Mouse (Mus musculus) frontal cortex, adult 2 months (tissue): Measurements from ENCODE around the gene Ext2. TPM values are rescaled to one million over a fixed set of nuclear protein-coding genes. Genes with fewer than 3 reads are reported as not detected.

ENCODE experiments used
- DNase-seq, 2 experiments: peaks; one replicate each; pipeline ENCODE4 v3.0.0; 2022; ENCODE audit warnings: low spot score in 1 of 2; ENCODE audit errors: extremely low spot score in 1 of 2
- polyA plus RNA-seq: library from polyadenylated mRNA; depleted of rRNA; stranded (reverse); fragments of >200 nt; gene quantifications from 2 replicates; pipeline ENCODE4 v1.2.3, GENCODE M21; 2012

The Ext2 gene
- polyA plus RNA-seq, 1 experiment: 28.9 TPM

DNA sequence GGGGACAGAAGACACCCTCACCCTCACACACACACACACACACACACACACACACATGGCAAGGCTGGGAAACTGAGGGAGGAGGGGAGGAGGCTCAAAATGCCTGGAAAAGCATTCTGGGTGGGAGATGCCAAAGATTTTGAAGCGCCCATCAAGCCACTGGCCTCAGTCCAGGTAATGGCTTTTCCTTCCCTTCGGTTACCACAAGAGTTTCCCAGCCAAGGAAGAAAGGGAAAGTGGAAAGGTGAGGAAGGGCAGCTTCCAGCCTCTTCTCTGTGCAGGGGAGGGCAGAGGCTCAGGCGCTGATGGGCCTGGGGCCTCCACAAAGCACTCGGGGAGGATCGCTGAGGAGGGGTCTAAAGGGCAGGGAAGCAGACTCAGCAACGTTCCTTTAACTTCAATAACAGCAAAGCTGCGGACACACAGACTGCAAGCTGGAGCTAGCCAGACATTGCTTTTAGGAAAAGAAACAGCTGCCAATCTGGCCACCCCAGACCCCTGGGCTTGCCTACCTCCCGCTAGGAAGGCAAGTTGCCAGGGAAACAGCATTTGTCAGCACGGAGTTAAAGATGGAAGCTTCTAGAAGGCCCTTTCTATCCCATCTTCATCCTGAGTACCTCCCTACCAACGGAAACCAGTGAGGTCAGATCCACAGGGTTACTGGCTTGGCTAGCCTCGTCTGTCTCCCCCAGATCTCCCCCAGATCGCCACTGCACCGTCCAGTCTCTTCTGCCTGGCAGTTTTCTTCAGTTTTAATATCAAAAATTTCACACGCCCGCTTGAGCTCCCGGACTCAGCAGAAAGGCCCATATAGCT, 43.1 kb downstream of the Ext2 start:
- no peak for DNase-seq

DNA sequence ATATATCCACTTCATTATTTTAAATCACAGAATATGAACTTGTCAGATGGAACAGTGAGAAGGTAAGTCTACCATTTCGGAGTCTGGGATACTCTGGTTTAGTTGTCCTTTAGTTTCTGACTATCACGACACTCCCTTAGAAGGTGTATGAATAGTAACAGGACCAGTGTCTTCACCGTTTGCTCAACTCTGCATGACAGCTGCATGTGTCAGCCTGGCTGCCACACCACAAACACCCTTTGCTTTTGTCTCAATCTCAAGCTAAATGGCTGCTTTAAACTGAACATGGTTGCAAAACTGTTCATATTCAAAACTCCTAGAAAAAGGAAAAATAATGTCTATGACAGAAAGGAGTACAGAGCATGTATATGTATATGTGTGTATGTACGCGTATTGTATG, 43.8 kb downstream of the Ext2 start:
- DNase-seq: no peak

DNA sequence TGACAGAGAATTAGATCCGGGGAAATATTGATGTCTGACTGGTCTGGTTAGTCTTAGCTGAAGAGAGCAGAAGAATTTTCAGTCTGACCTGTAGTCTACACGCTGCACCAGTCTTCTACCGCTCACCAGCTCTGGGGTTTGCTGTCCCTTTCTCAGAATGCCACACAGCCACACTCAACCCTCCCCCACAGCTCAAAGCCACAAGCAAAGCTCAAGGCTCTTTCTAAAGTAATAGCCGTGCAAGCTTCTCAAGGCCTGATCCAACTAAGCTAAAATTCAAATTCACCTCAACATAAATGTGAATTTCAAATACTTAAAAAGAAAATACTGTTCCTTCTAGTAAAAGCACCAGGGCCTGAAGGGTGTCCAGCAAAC, 45.3 kb downstream of the Ext2 start:
- DNase-seq: no peak

DNA sequence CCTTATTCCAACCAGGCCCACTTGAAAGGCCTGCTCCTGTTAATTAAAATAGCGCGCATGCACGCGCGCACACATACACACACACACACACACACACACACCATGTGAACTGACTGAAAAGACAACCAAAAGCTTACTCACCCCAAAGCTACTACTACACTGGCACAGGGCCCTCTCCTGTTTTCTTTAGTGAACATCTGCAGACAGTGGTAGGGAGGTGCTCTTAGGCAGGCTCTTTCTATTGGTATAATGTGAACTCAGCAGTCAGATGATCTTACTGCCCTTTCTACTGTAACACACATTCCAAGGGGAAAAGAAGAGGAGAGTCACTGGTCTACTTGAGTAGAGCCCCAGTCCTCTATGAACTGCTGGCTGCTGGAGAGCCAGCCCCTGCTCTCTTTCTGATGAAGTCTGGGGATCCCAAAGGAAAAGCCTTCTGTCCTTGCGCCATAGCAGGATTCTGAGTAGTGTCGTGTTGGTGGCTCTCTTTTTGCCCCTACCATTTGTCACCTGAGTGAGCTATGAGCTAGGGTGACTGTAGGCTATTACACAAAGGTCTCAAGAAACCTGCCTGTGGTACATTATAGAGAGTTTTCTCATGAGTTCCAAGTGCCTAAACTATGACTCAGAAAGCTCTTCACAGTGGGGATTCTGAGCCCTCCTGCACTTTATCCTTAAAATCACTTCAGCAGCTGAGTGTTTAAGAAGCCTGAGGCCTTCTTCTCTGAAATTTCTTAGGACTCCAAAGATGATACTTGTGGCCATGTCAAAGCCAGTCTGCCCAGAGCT, 45.9 kb downstream of the Ext2 start:
- no peak for DNase-seq

DNA sequence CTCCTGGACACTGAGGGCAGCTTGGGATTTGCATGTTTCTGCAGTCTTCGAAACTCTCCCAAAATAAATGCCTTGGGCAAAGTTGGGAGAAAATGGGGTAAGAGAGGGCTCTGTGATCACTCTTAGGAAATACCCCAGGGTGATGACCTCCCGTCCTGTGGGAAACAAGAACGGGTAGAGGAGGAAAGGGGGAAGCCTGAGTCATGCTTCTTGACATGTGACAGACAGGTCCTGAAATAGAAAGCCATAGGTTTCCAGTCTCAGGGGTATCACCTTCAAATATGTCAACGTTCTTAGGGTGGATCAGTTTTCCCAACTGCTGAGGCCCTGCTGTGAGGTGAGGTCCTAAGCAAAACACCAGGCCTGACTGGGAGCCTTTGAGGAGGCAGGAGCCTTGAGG, 46.9 kb downstream of the Ext2 start:
- no peak for DNase-seq

DNA sequence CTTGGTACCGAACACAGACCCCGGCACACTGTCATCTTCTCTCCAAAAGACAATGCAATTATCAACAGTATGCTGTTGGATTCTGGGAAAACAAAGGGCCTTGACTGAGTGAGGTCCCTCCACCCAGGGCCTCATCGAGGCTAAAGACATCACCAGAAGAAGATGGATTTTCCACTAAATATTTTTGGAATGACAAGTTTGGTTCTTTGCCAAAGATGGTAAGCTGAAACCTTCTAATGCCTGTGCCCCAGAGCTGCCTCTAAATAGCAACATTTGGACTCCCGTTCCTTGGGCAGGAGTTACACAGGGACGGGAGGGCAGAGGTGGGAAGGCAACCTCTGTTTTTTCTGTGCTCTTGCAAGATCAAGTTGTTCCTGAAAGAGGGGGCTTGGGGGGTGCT, 47.4 kb downstream of the Ext2 start:
- DNase-seq: no peak

DNA sequence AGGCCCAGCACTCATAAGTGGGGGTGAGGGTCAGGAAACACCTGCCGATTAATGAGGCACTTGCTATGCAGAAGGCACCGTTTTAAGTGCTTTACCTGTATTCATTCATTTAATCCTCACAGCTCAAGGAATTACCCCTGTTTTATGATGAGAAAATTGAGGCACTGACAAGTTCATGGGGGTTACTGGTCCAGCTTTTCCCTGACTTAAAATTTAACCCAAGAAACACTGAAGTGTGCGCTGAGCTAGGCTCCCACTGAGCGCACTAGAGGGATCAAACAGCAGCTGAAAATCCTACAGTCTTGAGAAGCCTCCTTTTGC, 49.6 kb downstream of the Ext2 start:
- no peak for DNase-seq

DNA sequence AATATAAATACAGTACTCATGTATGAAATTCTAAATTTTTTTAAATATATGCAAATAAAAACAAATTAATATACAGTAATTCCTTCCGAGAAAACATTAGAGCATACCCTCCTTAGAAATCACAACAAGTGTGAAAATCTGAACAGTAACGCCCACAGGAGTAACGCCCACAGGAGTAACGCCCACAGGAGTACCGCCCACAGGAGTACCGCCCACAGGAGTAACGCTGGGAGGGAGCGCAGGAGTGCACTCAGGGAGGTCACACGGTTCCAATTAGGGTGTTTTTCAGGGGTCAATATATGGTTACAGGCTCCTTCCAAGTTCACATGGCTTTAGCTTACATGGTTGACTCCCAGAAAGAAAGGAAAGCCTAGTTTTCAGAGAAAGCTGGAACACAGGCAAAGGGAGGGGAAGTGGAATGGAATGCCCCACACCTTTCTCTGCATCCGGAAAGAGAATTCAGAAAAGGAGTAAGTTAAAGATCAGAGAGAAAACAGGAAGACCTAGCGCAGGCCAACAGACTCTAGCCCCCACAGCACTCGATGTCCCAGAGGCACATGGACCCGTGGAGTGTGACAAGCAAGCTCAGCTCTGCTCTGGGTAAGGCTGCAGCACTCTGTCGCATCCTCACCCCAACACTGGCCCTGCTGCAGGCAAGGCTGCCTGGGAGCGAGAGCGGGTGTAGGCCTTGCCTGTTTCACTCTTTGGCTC, 50.2 kb downstream of the Ext2 start:
- no peak for DNase-seq

DNA sequence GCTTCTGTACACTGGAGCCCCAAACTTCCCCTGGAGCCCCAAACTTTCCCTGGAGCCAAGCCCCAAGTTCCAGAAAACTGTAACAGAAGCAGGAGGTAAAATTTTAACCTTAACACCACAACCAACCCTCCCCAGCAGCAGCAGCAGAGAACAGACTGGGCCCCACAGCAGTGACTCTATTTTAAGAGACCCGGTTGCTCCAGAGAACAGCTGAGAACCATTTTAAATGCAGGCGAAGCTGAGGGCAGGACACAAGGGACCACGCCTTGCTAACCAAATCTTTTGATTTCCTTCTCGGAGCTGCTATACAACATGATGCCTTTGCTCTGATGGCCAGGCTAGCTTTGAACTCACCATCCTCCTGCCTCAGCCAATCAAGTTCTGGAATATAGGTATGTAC, 51.5 kb downstream of the Ext2 start:
- DNase-seq: no peak

DNA sequence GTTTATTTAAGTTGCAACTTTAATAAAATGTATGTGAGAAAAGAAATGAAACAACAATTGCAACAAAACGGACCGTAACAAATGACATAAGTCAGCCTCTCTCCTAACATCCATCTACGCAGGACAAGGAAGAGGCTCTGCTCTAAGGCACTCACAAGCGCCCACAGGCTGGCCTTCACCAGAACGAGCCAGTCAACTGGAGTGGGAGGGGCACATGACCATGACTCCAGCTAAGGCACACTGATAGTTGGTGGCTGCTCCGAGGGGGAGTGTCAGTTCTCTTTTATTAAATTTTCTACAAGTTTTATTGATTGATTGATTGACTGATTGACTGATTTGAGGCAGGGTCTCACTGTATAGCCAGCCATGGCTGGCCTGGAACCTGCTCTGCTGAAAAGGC, 52.5 kb downstream of the Ext2 start:
- no peak for DNase-seq

DNA sequence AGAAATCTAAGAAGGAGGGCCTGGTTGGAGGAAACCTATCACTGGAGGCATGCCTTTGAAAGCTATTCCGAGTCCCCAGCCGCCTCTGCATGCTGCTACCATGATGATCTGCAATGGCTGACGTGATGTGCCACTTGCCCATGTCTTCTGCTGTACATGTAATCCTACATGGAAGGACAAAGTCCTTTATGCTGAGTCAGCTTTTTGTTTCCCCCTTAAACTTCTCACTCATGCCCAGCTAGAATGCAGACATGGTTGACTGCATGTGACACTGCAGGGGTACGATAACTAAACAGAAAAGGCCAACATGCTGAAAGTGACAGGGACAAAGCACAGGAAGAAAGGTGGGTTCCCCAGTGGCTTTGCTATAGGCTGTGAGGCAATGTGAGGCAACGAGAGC, 56.6 kb downstream of the Ext2 start:
- no peak for DNase-seq

DNA sequence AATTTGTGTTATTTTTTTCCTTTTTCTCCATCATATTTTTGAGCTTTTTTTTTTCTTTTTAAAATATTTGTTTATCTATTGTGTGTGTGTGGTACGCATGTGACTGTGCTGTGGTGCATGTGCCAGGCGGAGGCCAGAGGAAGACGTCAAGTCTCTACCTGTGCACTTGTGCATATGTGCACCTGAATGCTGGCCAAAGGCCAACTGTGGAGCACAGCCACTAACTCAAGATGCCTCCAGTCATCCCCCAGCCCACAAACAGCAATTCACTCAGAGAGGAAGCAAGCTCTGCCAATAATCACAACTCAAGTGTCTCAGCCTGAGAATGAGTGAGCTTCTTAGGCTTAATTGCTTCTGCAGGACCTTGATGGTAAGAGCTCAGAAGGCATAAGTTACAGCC, 58.2 kb downstream of the Ext2 start:
- DNase-seq: no peak

DNA sequence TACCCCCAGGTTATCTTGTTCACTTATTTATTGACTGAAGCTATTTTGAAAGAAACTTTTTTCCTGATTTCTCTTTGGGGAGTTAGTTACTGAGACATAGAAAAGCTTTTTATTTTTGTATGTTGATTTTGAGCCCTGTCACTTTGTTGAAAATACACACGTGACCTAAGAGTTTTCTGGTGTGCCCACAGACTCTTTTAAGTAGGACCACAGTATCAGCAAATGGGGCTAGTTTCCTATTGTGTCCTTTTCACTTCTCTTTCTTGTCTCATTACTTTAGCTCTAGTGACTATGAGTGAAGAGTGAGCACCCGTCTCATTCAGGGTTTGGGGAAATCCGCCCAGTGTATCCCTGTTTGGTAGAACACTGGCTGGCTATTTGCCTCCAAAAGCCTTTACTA, 62.0 kb downstream of the Ext2 start:
- DNase-seq: no peak

DNA sequence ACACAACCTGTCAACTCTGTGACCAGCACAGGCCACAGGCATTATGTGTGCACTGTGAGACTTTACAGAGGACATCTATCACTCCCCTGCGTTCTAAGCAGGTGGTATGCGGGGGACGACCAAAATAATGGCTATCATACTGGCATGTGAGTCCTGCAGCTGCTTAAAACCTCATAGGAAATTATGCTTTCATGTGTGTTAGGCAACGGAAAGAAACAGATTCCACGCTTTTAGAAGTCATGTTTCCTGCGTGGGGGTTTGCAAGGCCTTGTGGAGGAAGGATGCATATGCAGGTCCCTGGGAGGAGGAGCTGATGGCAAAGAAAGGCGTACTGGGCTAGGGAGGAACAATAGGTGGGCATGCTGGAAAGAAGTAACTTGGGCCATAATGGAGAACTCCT, 63.2 kb downstream of the Ext2 start:
- peak in 1 of 2 experiments; percentile 50 for DNase-seq

DNA sequence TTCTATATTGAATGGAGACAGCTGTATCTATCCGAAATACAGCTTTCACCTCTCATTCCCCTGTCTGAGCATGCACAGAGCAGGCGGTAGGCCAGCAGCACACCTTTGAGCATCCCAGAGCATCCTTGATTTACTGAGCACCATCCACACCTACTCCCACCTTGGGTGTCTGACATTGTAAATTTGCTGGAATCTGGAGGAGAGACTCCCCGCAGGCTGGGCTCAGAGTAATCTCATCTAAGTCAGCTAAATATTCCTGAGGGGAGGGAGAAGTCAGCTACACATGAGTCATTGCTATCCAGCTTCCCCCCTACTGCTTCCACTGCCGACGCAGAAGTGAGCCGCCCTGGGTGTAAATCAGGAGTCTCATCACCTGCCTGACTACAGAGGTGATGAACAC, 64.1 kb downstream of the Ext2 start:
- DNase-seq: peak; percentile 59 to 78

DNA sequence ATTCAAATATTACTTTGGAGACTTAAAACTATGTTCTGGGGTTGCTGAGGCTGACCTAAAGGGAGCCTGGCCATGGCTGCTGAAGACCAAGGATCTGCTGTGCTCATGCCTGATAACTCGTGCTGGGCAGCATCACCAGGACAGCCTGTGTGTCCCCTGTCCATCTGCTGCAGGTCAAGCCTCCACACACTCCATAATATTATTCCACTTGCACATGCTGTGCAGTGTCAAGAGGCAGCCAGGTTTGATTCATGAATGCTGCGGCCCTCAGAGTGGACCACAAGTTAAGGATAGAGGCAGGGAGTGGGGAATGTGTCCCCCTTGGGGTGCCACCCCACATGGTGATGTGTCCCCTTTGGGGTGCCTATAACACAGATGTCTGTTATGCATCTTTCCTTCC, 68.0 kb downstream of the Ext2 start:
- DNase-seq: no peak

DNA sequence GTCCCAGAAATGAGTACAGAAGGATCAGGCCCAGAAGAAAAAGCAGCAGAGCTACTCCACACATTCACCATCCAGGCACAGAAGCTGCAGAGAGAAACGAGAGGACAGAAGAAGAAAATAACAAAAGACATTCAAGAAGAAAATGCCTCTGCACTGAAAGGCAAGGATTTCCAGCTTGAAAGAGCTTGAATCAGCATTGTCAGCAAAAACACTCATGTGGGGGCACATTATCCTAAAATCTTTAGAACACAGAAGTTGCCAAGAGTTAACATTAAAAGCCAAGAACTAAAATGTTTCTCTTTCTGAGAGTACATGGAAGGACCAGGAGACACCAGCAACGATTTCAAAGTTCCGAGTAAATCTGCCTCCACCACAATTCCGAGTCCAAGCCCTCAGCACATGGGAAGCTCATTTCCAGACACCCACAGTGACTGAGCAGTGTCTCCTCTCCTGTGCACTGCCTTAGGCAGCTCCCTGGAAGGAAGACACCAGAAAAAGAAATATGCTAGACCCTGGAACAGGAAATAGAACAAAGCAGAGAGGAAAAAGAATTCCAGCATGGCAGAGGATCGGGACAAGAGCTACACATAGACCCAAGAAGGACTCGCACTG, 69.1 kb downstream of the Ext2 start:
- peak in 1 of 2 experiments; percentile 27 for DNase-seq

DNA sequence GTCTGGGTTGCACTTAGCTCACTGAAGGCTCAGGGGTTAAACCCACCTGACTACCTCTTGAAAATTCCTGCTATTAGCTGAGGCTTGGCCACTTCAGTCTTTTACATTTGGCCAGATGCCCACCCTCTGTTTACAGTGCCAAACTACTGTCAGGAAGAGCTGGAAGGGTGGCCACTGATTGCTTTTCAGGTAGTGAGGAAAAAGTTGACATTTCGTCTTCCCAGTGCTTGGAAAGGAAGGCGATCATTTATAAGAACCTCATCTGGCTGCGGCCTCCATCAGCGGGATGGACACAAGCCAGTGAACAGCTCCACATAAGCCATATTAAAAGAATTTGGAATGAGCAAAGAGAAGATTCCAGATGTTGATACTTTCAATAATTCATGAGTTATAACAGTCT, 72.7 kb downstream of the Ext2 start:
- no peak for DNase-seq

DNA sequence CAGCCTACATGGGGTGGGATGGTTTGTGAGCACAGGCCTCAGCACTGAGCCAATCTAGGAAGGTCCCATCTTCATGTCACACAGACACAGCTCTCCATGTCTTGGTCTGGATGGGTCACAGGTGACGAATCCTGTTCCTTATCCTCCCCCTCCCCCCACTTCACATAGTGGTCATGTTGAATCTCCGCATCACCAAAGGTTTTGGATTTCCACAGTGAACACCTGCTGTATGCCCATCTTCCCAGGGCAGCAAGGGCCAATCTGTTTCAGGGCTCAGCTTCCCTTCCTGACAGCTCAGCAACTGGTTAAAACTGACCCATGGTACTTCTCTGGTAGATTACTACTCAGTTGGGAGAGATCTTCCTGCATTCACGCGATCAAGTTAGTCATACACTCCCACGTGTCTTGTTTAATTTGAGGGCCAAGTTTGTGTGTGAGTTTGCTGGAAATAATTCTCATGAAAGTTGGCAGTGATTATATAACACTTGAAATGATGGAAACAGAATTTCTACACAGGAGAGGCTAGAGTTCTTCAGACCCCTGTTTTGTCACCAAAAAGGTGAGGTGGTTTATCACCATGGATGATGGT, 74.7 kb downstream of the Ext2 start:
- peak in 1 of 2 experiments; percentile 51 for DNase-seq

DNA sequence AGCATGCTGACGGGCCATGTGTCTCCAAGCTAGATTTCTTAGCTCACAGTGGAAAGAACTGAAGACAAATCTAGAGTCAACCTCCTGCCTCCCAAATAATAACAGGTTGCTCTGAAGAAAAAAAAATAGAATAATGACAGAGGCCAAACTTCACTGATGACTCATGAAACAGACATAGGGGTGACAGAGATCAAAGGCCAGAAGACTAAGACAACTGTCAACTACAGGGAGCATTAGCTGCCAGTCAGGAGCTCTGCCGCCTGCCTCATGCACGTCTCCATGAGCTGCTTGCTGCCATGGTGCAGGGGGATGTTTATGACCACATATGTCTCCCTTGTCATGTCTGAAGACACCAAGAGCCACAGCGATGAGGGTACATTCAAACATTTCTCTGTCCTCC, 75.7 kb downstream of the Ext2 start:
- no peak for DNase-seq

DNA sequence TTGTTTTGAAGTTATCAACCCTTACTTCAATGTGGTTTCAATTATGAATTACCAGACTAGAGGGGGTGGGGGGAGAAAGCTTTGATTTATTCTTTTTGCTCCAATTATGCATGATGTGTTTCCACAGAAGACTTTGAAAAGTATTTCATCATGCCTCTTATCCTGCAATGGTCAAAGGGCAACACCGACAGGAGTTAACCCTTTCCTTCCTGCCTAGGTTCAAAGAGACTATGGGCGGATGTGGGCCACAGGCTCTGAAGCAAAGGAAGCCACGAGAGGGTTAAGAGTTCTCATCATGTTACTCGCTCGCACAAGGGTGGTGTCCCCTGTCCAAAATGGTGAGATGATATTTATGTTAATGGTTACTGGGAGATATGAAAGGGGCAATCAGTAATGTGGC, 76.2 kb downstream of the Ext2 start:
- no peak for DNase-seq
